Mouse (Mus musculus): ENCODE data around the gene Tmem62. TPM values are rescaled to one million over a fixed set of nuclear protein-coding genes. Genes with fewer than 3 reads are reported as not detected.
"Not testable (repeated sequence)": the region's sequence is repeated elsewhere in the genome, so short reads cannot be mapped to it uniquely, and the experiment has no call there.

Tmem62 gene
- polyA plus RNA-seq, 1 experiment from 2014 or later, result 12.9 TPM

GRCm38 (mm10) chr2:120970045-120970539 lies 6.7 kb upstream of the Tmem62 start:
- Histone ChIP-seq H3K27ac (ENCODE audit: low read length) (peak overlapping the region; percentile 88), H3K9me3 (replicated peaks; ENCODE audit: control insufficient read depth, low read length, poor library complexity, severe bottlenecking) (no peaks in the 10 kb centered on the region), H3K4me3 (ENCODE audit: low read depth, low read length) (peak overlapping the region; percentile 61), H3K4me2 (ENCODE audit: low read length) (peak overlapping the region; percentile 70), H3K4me1 (ENCODE audit: control insufficient read depth, insufficient read depth, low read length) (peaks cover 22% of the 10 kb centered on the region), H3K27me3 (ENCODE audit: control insufficient read depth, insufficient read depth, low read depth, low read length) (no peaks in the 10 kb centered on the region), H3K9ac (ENCODE audit: low read depth, low read length) (peak overlapping the region; percentile 76), H3K36me3 (ENCODE audit: control insufficient read depth, insufficient read depth, low read length) (no peaks in the 10 kb centered on the region)
- WGBS, result under 1% methylated on average over 19 of the region's 23 CpGs
- peak; percentile 84 for ATAC-seq

GRCm38 (mm10) chr2:120970559-120971080 lies 6.2 kb upstream of the Tmem62 start, which contains the start of gene Ubr1:
Gene Ubr1, minus strand, starts transcription at chr2:120970715.
- H3K36me3 ChIP-seq (ENCODE audit: control insufficient read depth, insufficient read depth, low read length), result no peaks in the 10 kb centered on the region
- ATAC-seq, result peak; percentile 94
- peak within 1 kb of the TSS; percentile 76 for H3K9ac ChIP-seq (ENCODE audit: low read depth, low read length)
- H3K4me2 ChIP-seq (ENCODE audit: low read length), result peak within 1 kb of the TSS; percentile 70
- H3K4me1 ChIP-seq (ENCODE audit: control insufficient read depth, insufficient read depth, low read length), result peaks cover 22% of the 10 kb centered on the region
- H3K9me3 ChIP-seq (replicated peaks; ENCODE audit: control insufficient read depth, low read length, poor library complexity, severe bottlenecking), result no peaks in the 10 kb centered on the region
- under 1% methylated on average over 39 of the region's 39 CpGs for WGBS
- peak within 1 kb of the TSS; percentile 61 for H3K4me3 ChIP-seq (ENCODE audit: low read depth, low read length)
- no peaks in the 10 kb centered on the region for H3K27me3 ChIP-seq (ENCODE audit: control insufficient read depth, insufficient read depth, low read depth, low read length)
- peak within 1 kb of the TSS; percentile 88 for H3K27ac ChIP-seq (ENCODE audit: low read length)

GRCm38 (mm10) chr2:120971766-120972165 lies 5.1 kb upstream of the Tmem62 start:
- no peak for ATAC-seq
- Histone ChIP-seq H3K9ac (ENCODE audit: low read depth, low read length) (no peak overlapping the region), H3K4me1 (ENCODE audit: control insufficient read depth, insufficient read depth, low read length) (peaks cover 25% of the 10 kb centered on the region), H3K27me3 (ENCODE audit: control insufficient read depth, insufficient read depth, low read depth, low read length) (no peaks in the 10 kb centered on the region), H3K9me3 (replicated peaks; ENCODE audit: control insufficient read depth, low read length, poor library complexity, severe bottlenecking) (no peaks in the 10 kb centered on the region), H3K27ac (ENCODE audit: low read length) (no peak overlapping the region), H3K36me3 (ENCODE audit: control insufficient read depth, insufficient read depth, low read length) (no peaks in the 10 kb centered on the region), H3K4me2 (ENCODE audit: low read length) (no peak overlapping the region), H3K4me3 (ENCODE audit: low read depth, low read length) (no peak overlapping the region)
- WGBS, result 91% methylated on average over 4 of the region's 4 CpGs

GRCm38 (mm10) chr2:120972257-120972656 lies 4.6 kb upstream of the Tmem62 start:
- not testable (repeated sequence) for H3K9ac ChIP-seq (ENCODE audit: low read depth, low read length); H3K36me3 ChIP-seq (ENCODE audit: control insufficient read depth, insufficient read depth, low read length); H3K4me3 ChIP-seq (ENCODE audit: low read depth, low read length); ATAC-seq; H3K27ac ChIP-seq (ENCODE audit: low read length); H3K9me3 ChIP-seq (replicated peaks; ENCODE audit: control insufficient read depth, low read length, poor library complexity, severe bottlenecking); H3K4me2 ChIP-seq (ENCODE audit: low read length); H3K27me3 ChIP-seq (ENCODE audit: control insufficient read depth, insufficient read depth, low read depth, low read length)
- peaks cover 24% of the 10 kb centered on the region for H3K4me1 ChIP-seq (ENCODE audit: control insufficient read depth, insufficient read depth, low read length)
- 96% methylated on average over 8 of the region's 8 CpGs for WGBS

- H3K4me1 ChIP-seq (ENCODE audit: control insufficient read depth, insufficient read depth, low read length), result peaks cover 23% of the 10 kb centered on the region
- no peaks in the 10 kb centered on the region for H3K9me3 ChIP-seq (replicated peaks; ENCODE audit: control insufficient read depth, low read length, poor library complexity, severe bottlenecking)
- H3K27ac ChIP-seq (ENCODE audit: low read length), result no peak overlapping the region
- no peak overlapping the region for H3K9ac ChIP-seq (ENCODE audit: low read depth, low read length)
- no peaks in the 10 kb centered on the region for H3K36me3 ChIP-seq (ENCODE audit: control insufficient read depth, insufficient read depth, low read length)
- H3K4me3 ChIP-seq (ENCODE audit: low read depth, low read length), result no peak overlapping the region
- no peaks in the 10 kb centered on the region for H3K27me3 ChIP-seq (ENCODE audit: control insufficient read depth, insufficient read depth, low read depth, low read length)
- no peak overlapping the region for H3K4me2 ChIP-seq (ENCODE audit: low read length)
- 18% methylated on average over 5 of the region's 5 CpGs for WGBS
- ATAC-seq, result no peak
Observed at GRCm38 (mm10) chr2:120972964-120973363, 3.9 kb upstream of the Tmem62 start.

GRCm38 (mm10) chr2:120976308-120976707 lies 509 bp upstream of the Tmem62 start:
- H3K4me2 ChIP-seq (ENCODE audit: low read length), result peak overlapping the region; percentile 41

GRCm38 (mm10) chr2:120977926-120978692 lies 1.3 kb downstream of the Tmem62 start:
- 79% methylated on average over 8 of the region's 8 CpGs for WGBS
- Histone ChIP-seq H3K36me3 (ENCODE audit: control insufficient read depth, insufficient read depth, low read length) (0 out of 2 replicates have a peak, but pooled peaks cover 2% of the 10 kb centered on the region), H3K27ac (ENCODE audit: low read length) (peak overlapping the region; percentile 90; the same call in 1 of the 2 replicates), H3K4me1 (ENCODE audit: control insufficient read depth, insufficient read depth, low read length) (peaks cover 11% of the 10 kb centered on the region), H3K27me3 (ENCODE audit: control insufficient read depth, insufficient read depth, low read depth, low read length) (no peaks in the 10 kb centered on the region), H3K4me2 (ENCODE audit: low read length) (peak overlapping the region; percentile 74), H3K9me3 (replicated peaks; ENCODE audit: control insufficient read depth, low read length, poor library complexity, severe bottlenecking) (no peaks in the 10 kb centered on the region), H3K4me3 (ENCODE audit: low read depth, low read length) (peak overlapping the region; percentile 63), H3K9ac (ENCODE audit: low read depth, low read length) (peak overlapping the region; percentile 93)
- ATAC-seq, result 0 out of 2 replicates have a peak, but pooled peaks have one; percentile 2

More at GRCm38 (mm10) chr2:120976308-120976707, 509 bp upstream of the Tmem62 start:
- Histone ChIP-seq H3K36me3 (ENCODE audit: control insufficient read depth, insufficient read depth, low read length) (0 out of 2 replicates have a peak, but pooled peaks cover 2% of the 10 kb centered on the region), H3K9me3 (replicated peaks; ENCODE audit: control insufficient read depth, low read length, poor library complexity, severe bottlenecking) (no peaks in the 10 kb centered on the region), H3K4me1 (ENCODE audit: control insufficient read depth, insufficient read depth, low read length) (peaks cover 13% of the 10 kb centered on the region), H3K4me3 (ENCODE audit: low read depth, low read length) (no peak overlapping the region; the same call in 1 of the 2 replicates), H3K27me3 (ENCODE audit: control insufficient read depth, insufficient read depth, low read depth, low read length) (no peaks in the 10 kb centered on the region), H3K9ac (ENCODE audit: low read depth, low read length) (no peak overlapping the region), H3K27ac (ENCODE audit: low read length) (no peak overlapping the region)
- 57% methylated on average over 4 of the region's 4 CpGs for WGBS
- no peak for ATAC-seq

- no peaks in the 10 kb centered on the region for H3K27me3 ChIP-seq (ENCODE audit: control insufficient read depth, insufficient read depth, low read depth, low read length)
- H3K9ac ChIP-seq (ENCODE audit: low read depth, low read length), result no peak overlapping the region
- 0 out of 2 replicates have a peak, but pooled peaks cover 2% of the 10 kb centered on the region for H3K36me3 ChIP-seq (ENCODE audit: control insufficient read depth, insufficient read depth, low read length)
- no peak overlapping the region for H3K4me2 ChIP-seq (ENCODE audit: low read length)
- no peak overlapping the region for H3K27ac ChIP-seq (ENCODE audit: low read length)
- no peaks in the 10 kb centered on the region for H3K9me3 ChIP-seq (replicated peaks; ENCODE audit: control insufficient read depth, low read length, poor library complexity, severe bottlenecking)
- peaks cover 11% of the 10 kb centered on the region for H3K4me1 ChIP-seq (ENCODE audit: control insufficient read depth, insufficient read depth, low read length)
- no peak overlapping the region for H3K4me3 ChIP-seq (ENCODE audit: low read depth, low read length)
- ATAC-seq, result no peak
- 28% methylated on average over 2 of the region's 2 CpGs for WGBS
Observed at GRCm38 (mm10) chr2:120978693-120979037, 1.8 kb downstream of the Tmem62 start.

- no peaks in the 10 kb centered on the region for H3K27me3 ChIP-seq (ENCODE audit: control insufficient read depth, insufficient read depth, low read depth, low read length)
- H3K4me3 ChIP-seq (ENCODE audit: low read depth, low read length), result no peak overlapping the region
- no peaks in the 10 kb centered on the region for H3K9me3 ChIP-seq (replicated peaks; ENCODE audit: control insufficient read depth, low read length, poor library complexity, severe bottlenecking)
- no peak for ATAC-seq
- no peak overlapping the region for H3K9ac ChIP-seq (ENCODE audit: low read depth, low read length)
- H3K4me1 ChIP-seq (ENCODE audit: control insufficient read depth, insufficient read depth, low read length), result peaks cover 11% of the 10 kb centered on the region
- no peak overlapping the region for H3K27ac ChIP-seq (ENCODE audit: low read length)
- H3K4me2 ChIP-seq (ENCODE audit: low read length), result no peak overlapping the region
- WGBS, result 85% methylated on average over 1 of the region's 1 CpGs
- H3K36me3 ChIP-seq (ENCODE audit: control insufficient read depth, insufficient read depth, low read length), result 0 out of 2 replicates have a peak, but pooled peaks cover 2% of the 10 kb centered on the region
Observed at GRCm38 (mm10) chr2:120979819-120980218, 3.0 kb downstream of the Tmem62 start.
